Mouse (Mus musculus): Measurements from ENCODE around the gene E330021D16Rik. TPM values are rescaled to one million over a fixed set of nuclear protein-coding genes. Genes with fewer than 3 reads are reported as not detected.
"Not testable (repeated sequence)": the region's sequence is repeated elsewhere in the genome, so short reads cannot be mapped to it uniquely, and the experiment has no call there.

The E330021D16Rik gene
- polyA plus RNA-seq, 1 experiment from 2014 or later, result 3.0 TPM

- Histone ChIP-seq H3K36me3 (ENCODE audit: insufficient read depth, low read length) (no peaks in the 10 kb centered on the region), H3K4me1 (ENCODE audit: insufficient read depth, low read length) (peaks cover 5% of the 10 kb centered on the region; the same call in 1 of the 2 replicates), H3K27ac (ENCODE audit: low read length) (peak overlapping the region; percentile 71), H3K4me3 (ENCODE audit: low read length) (no peak overlapping the region), H3K9me3 (ENCODE audit: low read length) (peaks cover 15% of the 10 kb centered on the region), H3K4me2 (replicated peaks; ENCODE audit: low read depth, low read length) (no peak overlapping the region), H3K9ac (replicated peaks; ENCODE audit: low read length) (no peak overlapping the region), H3K27me3 (ENCODE audit: insufficient read depth, low read length) (no peaks in the 10 kb centered on the region)
- peak; percentile 92 for ATAC-seq (ENCODE audit: low FRiP score, low TSS enrichment)
- 14% methylated on average over 9 of the region's 9 CpGs for WGBS
Observed at GRCm38 (mm10) chr6:136449270-136449692, 33.9 kb upstream of the E330021D16Rik start.

GRCm38 (mm10) chr6:136439205-136439604 lies 23.8 kb upstream of the E330021D16Rik start:
- not testable (repeated sequence) for H3K27me3 ChIP-seq (ENCODE audit: insufficient read depth, low read length); H3K27ac ChIP-seq (ENCODE audit: low read length); H3K36me3 ChIP-seq (ENCODE audit: insufficient read depth, low read length); H3K4me1 ChIP-seq (ENCODE audit: insufficient read depth, low read length); H3K9ac ChIP-seq (replicated peaks; ENCODE audit: low read length); ATAC-seq (ENCODE audit: low FRiP score, low TSS enrichment); H3K4me3 ChIP-seq (ENCODE audit: low read length); H3K4me2 ChIP-seq (replicated peaks; ENCODE audit: low read depth, low read length)
- peaks cover 18% of the 10 kb centered on the region for H3K9me3 ChIP-seq (ENCODE audit: low read length)
- WGBS, result 75% methylated on average over 2 of the region's 2 CpGs

- not testable (repeated sequence) for H3K4me3 ChIP-seq (ENCODE audit: low read length); H3K27ac ChIP-seq (ENCODE audit: low read length); H3K9ac ChIP-seq (replicated peaks; ENCODE audit: low read length); H3K4me2 ChIP-seq (replicated peaks; ENCODE audit: low read depth, low read length); H3K36me3 ChIP-seq (ENCODE audit: insufficient read depth, low read length); ATAC-seq (ENCODE audit: low FRiP score, low TSS enrichment); H3K4me1 ChIP-seq (ENCODE audit: insufficient read depth, low read length); H3K27me3 ChIP-seq (ENCODE audit: insufficient read depth, low read length); H3K9me3 ChIP-seq (ENCODE audit: low read length)
- 91% methylated on average over 3 of the region's 3 CpGs for WGBS
Observed at GRCm38 (mm10) chr6:136436151-136436550, 20.8 kb upstream of the E330021D16Rik start.

GRCm38 (mm10) chr6:136433573-136433972 lies 18.2 kb upstream of the E330021D16Rik start:
- H3K9me3 ChIP-seq (ENCODE audit: low read length), result no peaks in the 10 kb centered on the region
- H3K4me3 ChIP-seq (ENCODE audit: low read length), result no peak overlapping the region
- H3K27ac ChIP-seq (ENCODE audit: low read length), result no peak overlapping the region
- H3K9ac ChIP-seq (replicated peaks; ENCODE audit: low read length), result no peak overlapping the region
- no peaks in the 10 kb centered on the region for H3K36me3 ChIP-seq (ENCODE audit: insufficient read depth, low read length)
- no peaks in the 10 kb centered on the region for H3K27me3 ChIP-seq (ENCODE audit: insufficient read depth, low read length)
- H3K4me2 ChIP-seq (replicated peaks; ENCODE audit: low read depth, low read length), result no peak overlapping the region
- WGBS, result 89% methylated on average over 6 of the region's 6 CpGs
- H3K4me1 ChIP-seq (ENCODE audit: insufficient read depth, low read length), result peaks cover 11% of the 10 kb centered on the region
- no peak for ATAC-seq (ENCODE audit: low FRiP score, low TSS enrichment)

- H3K9ac ChIP-seq (replicated peaks; ENCODE audit: low read length), result no peak overlapping the region
- H3K27ac ChIP-seq (ENCODE audit: low read length), result no peak overlapping the region
- H3K36me3 ChIP-seq (ENCODE audit: insufficient read depth, low read length), result no peaks in the 10 kb centered on the region
- WGBS, result 30% methylated on average over 7 of the region's 7 CpGs
- H3K4me1 ChIP-seq (ENCODE audit: insufficient read depth, low read length), result peaks cover 11% of the 10 kb centered on the region
- H3K4me3 ChIP-seq (ENCODE audit: low read length), result no peak overlapping the region
- H3K9me3 ChIP-seq (ENCODE audit: low read length), result no peaks in the 10 kb centered on the region
- H3K4me2 ChIP-seq (replicated peaks; ENCODE audit: low read depth, low read length), result no peak overlapping the region
- ATAC-seq (ENCODE audit: low FRiP score, low TSS enrichment), result no peak
- H3K27me3 ChIP-seq (ENCODE audit: insufficient read depth, low read length), result no peaks in the 10 kb centered on the region
Observed at GRCm38 (mm10) chr6:136431896-136432248, 16.5 kb upstream of the E330021D16Rik start.

GRCm38 (mm10) chr6:136431169-136431895 lies 16.0 kb upstream of the E330021D16Rik start:
- peak overlapping the region; percentile 34; the same call in 1 of the 2 replicates for H3K27ac ChIP-seq (ENCODE audit: low read length)

GRCm38 (mm10) chr6:136429441-136429840 lies 14.1 kb upstream of the E330021D16Rik start:
- Histone ChIP-seq H3K4me3 (ENCODE audit: low read length) (no peak overlapping the region), H3K27me3 (ENCODE audit: insufficient read depth, low read length) (no peaks in the 10 kb centered on the region), H3K4me2 (replicated peaks; ENCODE audit: low read depth, low read length) (no peak overlapping the region), H3K4me1 (ENCODE audit: insufficient read depth, low read length) (peaks cover 11% of the 10 kb centered on the region), H3K9me3 (ENCODE audit: low read length) (no peaks in the 10 kb centered on the region), H3K27ac (ENCODE audit: low read length) (no peak overlapping the region), H3K36me3 (ENCODE audit: insufficient read depth, low read length) (no peaks in the 10 kb centered on the region), H3K9ac (replicated peaks; ENCODE audit: low read length) (no peak overlapping the region)
- 0 out of 2 replicates have a peak, but pooled peaks have one; percentile 51 for ATAC-seq (ENCODE audit: low FRiP score, low TSS enrichment)
- WGBS, result 50% methylated on average over 4 of the region's 4 CpGs

More at GRCm38 (mm10) chr6:136431169-136431895, 16.0 kb upstream of the E330021D16Rik start:
- peaks cover 11% of the 10 kb centered on the region for H3K4me1 ChIP-seq (ENCODE audit: insufficient read depth, low read length)
- 0 out of 2 replicates have a peak, but pooled peaks have one; percentile 35 for ATAC-seq (ENCODE audit: low FRiP score, low TSS enrichment)
- H3K4me3 ChIP-seq (ENCODE audit: low read length), result no peak overlapping the region
- no peaks in the 10 kb centered on the region for H3K27me3 ChIP-seq (ENCODE audit: insufficient read depth, low read length)
- H3K36me3 ChIP-seq (ENCODE audit: insufficient read depth, low read length), result no peaks in the 10 kb centered on the region
- no peak overlapping the region for H3K9ac ChIP-seq (replicated peaks; ENCODE audit: low read length)
- no peak overlapping the region for H3K4me2 ChIP-seq (replicated peaks; ENCODE audit: low read depth, low read length)
- H3K9me3 ChIP-seq (ENCODE audit: low read length), result no peaks in the 10 kb centered on the region
- 51% methylated on average over 10 of the region's 10 CpGs for WGBS

- Histone ChIP-seq H3K27me3 (ENCODE audit: insufficient read depth, low read length) (no peaks in the 10 kb centered on the region), H3K4me2 (replicated peaks; ENCODE audit: low read depth, low read length) (no peak overlapping the region), H3K9me3 (ENCODE audit: low read length) (no peaks in the 10 kb centered on the region), H3K4me3 (ENCODE audit: low read length) (no peak overlapping the region), H3K27ac (ENCODE audit: low read length) (no peak overlapping the region), H3K36me3 (ENCODE audit: insufficient read depth, low read length) (no peaks in the 10 kb centered on the region), H3K4me1 (ENCODE audit: insufficient read depth, low read length) (peaks cover 11% of the 10 kb centered on the region), H3K9ac (replicated peaks; ENCODE audit: low read length) (no peak overlapping the region)
- ATAC-seq (ENCODE audit: low FRiP score, low TSS enrichment), result no peak
- WGBS, result 82% methylated on average over 5 of the region's 5 CpGs
Observed at GRCm38 (mm10) chr6:136428412-136428811, 13.0 kb upstream of the E330021D16Rik start.

- Histone ChIP-seq H3K4me2 (replicated peaks; ENCODE audit: low read depth, low read length) (no peak overlapping the region), H3K9me3 (ENCODE audit: low read length) (no peaks in the 10 kb centered on the region), H3K36me3 (ENCODE audit: insufficient read depth, low read length) (no peaks in the 10 kb centered on the region), H3K4me1 (ENCODE audit: insufficient read depth, low read length) (peaks cover 11% of the 10 kb centered on the region), H3K4me3 (ENCODE audit: low read length) (no peak overlapping the region), H3K27me3 (ENCODE audit: insufficient read depth, low read length) (no peaks in the 10 kb centered on the region), H3K27ac (ENCODE audit: low read length) (no peak overlapping the region), H3K9ac (replicated peaks; ENCODE audit: low read length) (no peak overlapping the region)
- no peak for ATAC-seq (ENCODE audit: low FRiP score, low TSS enrichment)
- 89% methylated on average over 6 of the region's 6 CpGs for WGBS
Observed at GRCm38 (mm10) chr6:136427240-136427639, 11.9 kb upstream of the E330021D16Rik start.

GRCm38 (mm10) chr6:136425956-136426355 lies 10.6 kb upstream of the E330021D16Rik start:
- ATAC-seq (ENCODE audit: low FRiP score, low TSS enrichment), result no peak
- Histone ChIP-seq H3K4me3 (ENCODE audit: low read length) (no peak overlapping the region), H3K36me3 (ENCODE audit: insufficient read depth, low read length) (no peaks in the 10 kb centered on the region), H3K4me1 (ENCODE audit: insufficient read depth, low read length) (peaks cover under 1% of the 10 kb centered on the region; the same call in 1 of the 2 replicates), H3K27me3 (ENCODE audit: insufficient read depth, low read length) (no peaks in the 10 kb centered on the region), H3K9me3 (ENCODE audit: low read length) (no peaks in the 10 kb centered on the region), H3K9ac (replicated peaks; ENCODE audit: low read length) (no peak overlapping the region), H3K27ac (ENCODE audit: low read length) (no peak overlapping the region), H3K4me2 (replicated peaks; ENCODE audit: low read depth, low read length) (no peak overlapping the region)
- 71% methylated on average over 5 of the region's 5 CpGs for WGBS

Measured in kidney, embryonic 16.5 days (tissue).